Mouse (Mus musculus): ENCODE measurements around the gene Serinc3.
"Not testable (repeated sequence)": the region's sequence is repeated elsewhere in the genome, so short reads cannot be mapped to it uniquely, and the experiment has no call there.

Serinc3 gene

GRCm38 (mm10) chr2:163662698-163663221 lies 17.8 kb upstream of the Serinc3 start:
- DNase-seq = no peak

GRCm38 (mm10) chr2:163662076-163662475 lies 17.1 kb upstream of the Serinc3 start:
- DNase-seq = no peak

- peak in 1 of 2 experiments; percentile 53 for DNase-seq
These were observed 16.5 kb upstream of the Serinc3 start for GRCm38 (mm10) chr2:163661371-163661850.

GRCm38 (mm10) chr2:163660103-163660701 lies 15.3 kb upstream of the Serinc3 start:
- no peak for DNase-seq

DNA sequence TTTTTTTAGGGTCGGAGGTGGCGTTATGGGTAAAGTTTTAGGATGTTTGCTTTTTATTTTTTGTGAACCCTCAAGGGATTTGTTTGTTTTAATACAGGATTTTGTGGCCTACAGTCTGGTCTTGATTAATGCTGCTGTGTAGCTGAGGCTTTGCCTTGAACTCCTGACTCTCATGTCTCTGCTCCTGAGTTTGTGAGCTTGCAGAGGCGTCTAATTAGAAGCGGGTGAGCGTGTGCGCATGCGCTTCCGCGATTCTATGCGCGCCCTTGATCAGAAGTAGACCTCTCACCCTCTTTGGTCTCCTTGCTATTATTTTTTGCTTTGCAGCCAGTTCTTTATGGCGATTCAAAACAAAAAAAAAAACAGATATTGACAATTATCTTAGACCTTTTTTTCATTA lies 14.5 kb upstream of the Serinc3 start:
- no peak for DNase-seq

DNA sequence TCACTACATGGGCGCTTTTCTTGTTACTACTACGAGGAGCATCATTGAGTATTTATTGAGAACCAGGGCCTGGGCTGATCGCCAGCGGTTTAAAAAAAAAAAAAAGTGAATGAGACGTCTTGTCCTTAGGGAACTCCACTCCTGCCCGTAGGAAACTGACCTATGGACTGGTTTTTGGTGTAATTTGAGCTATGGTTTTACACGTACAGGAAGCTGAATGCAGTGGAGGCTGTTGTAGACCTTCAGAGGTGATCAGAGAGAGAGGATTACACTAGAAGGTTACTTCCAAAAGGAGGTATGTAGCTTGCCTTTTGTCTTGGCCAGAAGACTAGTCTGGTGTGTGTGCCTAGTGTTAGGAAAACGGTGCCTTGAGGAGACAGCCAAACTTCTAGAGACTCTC lies 14.0 kb upstream of the Serinc3 start:
- peak in 1 of 2 experiments; percentile 50 for DNase-seq

DNA sequence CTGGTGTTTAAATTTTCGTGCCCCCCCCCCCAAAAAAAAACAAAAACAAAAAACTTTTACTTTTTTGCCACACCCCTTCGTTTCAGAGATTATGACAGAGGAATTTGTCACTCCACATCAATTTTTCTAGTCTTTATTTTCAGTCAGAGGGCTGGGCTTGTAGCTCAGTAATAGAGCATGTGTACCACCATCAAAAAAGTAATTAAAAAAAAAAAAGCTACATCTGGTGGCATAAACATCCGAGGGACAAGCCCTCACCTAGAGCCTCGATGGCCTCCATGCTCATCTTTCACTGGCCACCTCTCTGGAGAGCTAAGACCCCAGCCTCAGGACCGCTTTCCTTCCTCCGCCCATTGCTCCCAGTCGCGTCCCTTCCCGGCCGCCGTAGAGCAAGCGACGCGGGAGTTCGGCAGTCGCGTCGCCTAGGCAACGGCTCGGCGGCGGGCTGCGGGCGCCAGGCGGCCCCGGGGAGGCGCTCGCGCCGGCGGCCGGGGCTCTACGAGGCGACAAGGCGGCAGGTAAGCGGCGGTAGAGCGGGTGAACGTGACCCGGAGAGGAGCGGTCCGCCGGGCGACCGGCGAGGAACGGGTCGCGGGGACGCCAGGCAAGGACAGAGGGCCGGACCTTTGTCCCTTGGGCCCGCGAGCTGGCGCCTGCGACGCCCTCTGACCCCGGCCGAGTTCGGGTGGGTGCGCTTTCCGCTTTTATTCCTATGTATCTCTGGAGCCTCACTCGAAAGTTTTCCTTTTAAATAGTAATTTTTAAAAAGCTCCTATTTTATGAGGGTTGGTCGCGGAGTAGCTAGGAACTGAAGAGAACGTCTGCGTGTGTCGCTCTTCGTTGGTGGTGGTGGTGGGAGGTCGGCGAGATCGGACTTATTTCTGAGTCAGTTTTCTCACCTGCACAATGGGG lies 13.3 kb upstream of the Serinc3 start, which contains the start of gene Pkig:
Pkig (plus strand) TSS at position 412 of the 912 bp plus-strand sequence.
- peak; percentile 73 to 79 for DNase-seq

DNA sequence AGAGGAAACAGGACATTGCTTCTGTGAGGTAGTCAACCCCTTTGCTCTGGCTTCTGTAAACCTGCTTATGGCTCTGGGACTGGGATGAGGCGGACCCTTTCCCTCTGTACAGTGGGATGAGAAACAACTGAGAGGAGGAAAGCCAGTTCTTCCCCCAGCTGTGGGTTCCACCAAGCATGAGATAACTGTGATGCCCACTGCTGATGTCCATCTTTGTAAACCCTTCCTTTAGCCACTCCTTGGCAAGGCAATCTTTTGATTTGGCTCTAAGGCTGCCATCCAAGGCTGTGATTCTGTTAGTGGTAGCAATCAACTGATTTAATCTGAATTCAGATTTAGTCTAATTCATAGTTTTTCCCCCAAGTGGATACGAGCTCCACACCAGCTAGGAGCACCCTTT lies 12.6 kb upstream of the Serinc3 start:
- no peak for DNase-seq

DNA sequence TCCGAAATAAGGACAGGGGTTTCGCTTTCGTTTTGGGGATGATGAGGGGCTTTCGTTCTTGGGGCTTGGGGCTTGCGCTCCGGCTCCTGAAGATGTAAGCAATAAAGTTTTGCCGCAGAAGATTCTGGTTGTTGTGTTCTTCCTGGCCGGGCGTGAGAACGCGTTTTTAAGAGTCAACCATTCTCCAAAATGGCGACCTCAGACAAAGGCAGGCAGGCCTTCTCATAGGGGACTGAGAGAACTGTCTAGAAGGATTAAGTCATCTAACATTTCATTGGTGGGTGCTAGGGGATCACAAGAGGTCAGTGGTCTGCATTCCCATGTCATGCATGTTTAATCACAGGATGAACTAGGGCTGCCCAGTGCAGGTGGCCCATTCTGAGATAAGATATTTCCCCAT lies 10.8 kb upstream of the Serinc3 start:
- DNase-seq = not testable (repeated sequence)

GRCm38 (mm10) chr2:163646461-163647080 lies 1.6 kb upstream of the Serinc3 start:
- DNase-seq = no peak

GRCm38 (mm10) chr2:163645700-163646460 lies 949 bp upstream of the Serinc3 start:
- no peak for DNase-seq

- no peak for DNase-seq
These were observed 884 bp downstream of the Serinc3 start for GRCm38 (mm10) chr2:163644047-163644446.

DNA sequence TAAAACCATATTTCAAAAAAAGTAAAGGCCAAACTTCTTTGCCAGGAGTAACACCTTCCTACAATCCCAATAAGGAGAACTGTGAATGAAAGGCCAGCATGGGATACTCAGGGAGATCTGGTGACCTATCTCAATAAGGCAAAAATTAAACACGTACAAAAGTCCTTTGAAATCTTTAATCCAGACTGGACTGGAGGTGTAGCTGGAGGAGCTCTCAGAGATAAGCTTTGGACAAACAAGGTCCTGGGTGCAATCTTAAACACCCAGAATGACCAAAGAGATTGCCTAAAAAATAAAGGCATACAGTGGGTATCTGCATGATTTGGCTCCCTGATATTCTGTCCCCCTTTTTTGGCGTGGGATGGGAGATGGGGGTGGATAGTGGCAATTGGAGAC lies 1.4 kb downstream of the Serinc3 start:
- DNase-seq = no peak

DNA sequence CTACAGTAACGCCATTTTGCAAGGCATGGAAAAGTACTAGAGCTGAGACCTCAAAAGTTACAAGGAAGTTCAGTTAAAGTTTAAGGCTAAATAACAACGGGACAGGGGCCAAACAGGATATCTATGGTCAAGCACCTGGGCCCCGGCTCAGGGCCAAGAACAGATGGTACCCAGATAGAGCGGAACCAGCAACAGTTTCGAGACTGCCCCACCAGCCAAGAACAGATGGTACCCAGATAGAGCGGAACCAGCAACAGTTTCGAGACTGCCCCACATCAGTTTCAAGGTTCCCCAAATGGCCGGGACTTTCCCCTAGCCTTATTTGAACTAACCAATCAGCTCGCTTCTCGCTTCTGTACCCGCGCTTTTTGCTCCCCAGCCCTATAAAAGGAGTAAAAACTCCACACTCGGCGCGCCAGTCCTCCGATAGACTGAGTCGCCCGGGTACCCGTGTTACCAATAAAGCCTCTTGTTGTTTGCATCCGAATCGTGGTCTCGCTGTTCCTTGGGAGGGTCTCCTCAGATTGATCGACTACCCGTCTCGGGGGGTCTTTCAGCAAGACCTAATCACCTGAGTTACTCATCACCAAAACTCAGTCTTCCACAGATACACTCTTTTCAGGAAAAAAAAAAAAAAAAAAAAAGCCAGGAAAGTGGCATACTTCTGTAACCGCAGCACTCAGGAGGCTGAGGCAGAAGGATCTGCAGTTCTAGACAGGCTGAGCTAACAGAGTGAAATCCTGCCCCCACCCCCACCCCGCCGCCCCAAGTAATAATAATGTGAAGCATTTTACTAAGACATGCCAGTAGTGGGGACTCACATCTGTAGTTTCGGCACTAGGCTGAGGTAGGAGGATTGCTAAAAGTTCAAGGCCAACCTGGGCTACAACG lies 2.0 kb downstream of the Serinc3 start:
- DNase-seq = peak; percentile 75 to 83

DNA sequence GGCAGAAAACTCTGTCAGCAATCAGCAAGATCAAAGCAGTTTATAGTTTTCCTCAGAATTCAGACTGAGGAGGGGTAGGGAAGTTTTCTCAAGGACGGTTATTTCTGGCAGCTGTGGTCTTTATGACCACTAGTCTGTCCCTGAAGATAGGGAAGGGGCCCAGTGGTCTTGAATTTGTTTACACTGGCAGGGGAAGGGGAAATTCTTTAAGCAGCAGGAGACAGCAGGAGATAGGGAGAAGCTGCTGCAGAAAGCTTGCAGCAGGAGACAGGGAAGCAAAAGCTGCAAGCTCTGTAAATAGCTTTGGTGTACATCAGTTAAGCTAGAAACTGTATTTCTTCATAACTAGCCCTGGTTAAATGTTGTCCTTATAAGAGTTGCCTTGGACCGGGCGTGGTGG lies 3.2 kb downstream of the Serinc3 start:
- DNase-seq = no peak

DNA sequence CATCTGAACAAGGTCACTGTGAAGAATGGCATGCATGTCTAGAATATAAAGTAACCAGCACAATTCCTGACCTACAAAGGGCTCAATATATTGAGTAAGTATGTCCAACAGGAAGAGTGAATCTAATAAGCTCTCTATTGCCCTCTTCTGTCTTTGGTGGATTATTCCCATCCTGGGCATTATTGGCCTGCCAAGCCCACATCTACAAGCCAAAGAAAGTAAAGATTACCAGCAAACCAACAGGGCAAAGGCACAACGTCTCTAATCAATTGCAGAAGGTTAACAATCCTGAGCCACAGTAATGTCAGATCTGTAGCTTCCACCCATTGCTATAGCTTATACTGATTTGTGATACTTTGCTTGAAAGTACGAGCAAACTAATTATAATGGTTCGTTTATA lies 4.4 kb downstream of the Serinc3 start:
- DNase-seq = no peak

DNA sequence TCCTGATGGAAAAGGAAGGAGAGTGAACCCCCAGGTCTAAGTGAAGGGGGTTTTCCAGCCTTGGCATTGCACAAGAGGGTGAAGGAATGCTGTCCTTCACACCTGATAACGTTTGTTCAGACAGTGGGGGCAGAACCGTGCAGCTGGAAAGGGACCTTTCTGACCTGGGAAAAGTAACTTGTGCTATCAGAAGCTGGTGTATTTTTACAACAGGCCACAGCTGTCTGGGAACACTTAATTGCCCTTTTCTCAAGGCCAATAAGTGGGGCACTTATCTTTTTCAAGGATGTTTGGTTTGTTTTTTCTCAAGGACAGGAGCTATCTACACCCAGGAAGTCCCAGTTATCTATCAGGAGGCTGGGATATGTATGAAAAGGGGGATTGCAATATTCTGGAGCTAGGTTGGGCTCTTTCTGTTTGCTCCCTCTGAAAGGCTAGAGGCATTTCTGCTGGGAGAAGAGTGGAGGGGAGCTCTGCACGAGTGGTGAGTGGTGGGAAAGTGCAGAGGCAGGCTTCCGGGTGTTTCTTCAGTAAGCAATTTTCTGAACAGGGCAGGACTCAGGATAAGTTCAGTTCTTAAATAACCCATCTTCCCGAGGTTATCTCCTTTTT lies 7.2 kb downstream of the Serinc3 start:
- no peak for DNase-seq

GRCm38 (mm10) chr2:163636057-163636456 lies 8.9 kb downstream of the Serinc3 start:
- no peak for DNase-seq

GRCm38 (mm10) chr2:163634211-163634610 lies 10.7 kb downstream of the Serinc3 start:
- DNase-seq = no peak

DNA sequence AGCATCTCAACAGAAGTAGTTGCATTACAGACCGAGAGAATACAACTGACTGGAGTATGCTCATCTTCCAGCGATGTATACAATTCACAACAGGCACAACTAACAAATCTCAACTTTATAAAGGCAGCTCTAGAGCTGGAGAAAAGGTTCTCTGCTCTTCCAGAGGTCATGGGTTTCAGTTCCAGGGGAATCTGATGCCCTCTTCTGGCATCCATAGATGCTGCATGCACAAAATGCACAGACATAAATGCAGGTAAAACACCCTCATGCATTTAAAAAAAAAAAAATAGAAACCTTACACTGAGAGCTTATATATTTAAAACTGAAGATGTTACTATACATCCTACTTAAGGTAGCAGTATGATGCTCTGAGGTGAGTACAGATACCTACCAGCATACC lies 13.2 kb downstream of the Serinc3 start:
- DNase-seq = no peak

GRCm38 (mm10) chr2:163631223-163631622 lies 13.7 kb downstream of the Serinc3 start:
- no peak for DNase-seq
